Mouse (Mus musculus) brain, embryonic 14.5 days (tissue): Measurements from ENCODE around the gene Amz2. TPM values are rescaled to one million over a fixed set of nuclear protein-coding genes. Genes with fewer than 3 reads are reported as not detected.
"Not testable (repeated sequence)": the region's sequence is repeated elsewhere in the genome, so short reads cannot be mapped to it uniquely, and the experiment has no call there.

Source experiments
- DNase-seq: peaks from one replicate; pipeline ENCODE4 v3.0.0-alpha.2; 2011; ENCODE audit warnings: low read depth
- CTCF ChIP-seq: fragments of 200-500 bp; IDR thresholded peaks from 2 replicates; pipeline ENCODE4 v1.5.1; 2012; ENCODE audit warnings: inconsistent platforms, mild to moderate bottlenecking, moderate library complexity, borderline replicate concordance; ENCODE audit not compliant: insufficient read depth, insufficient read length; ENCODE audit errors: extremely low read depth
- POLR2A ChIP-seq: fragments of 200-500 bp; IDR thresholded peaks from 2 replicates; pipeline ENCODE4 v1.6.1; 2012; ENCODE audit warnings: mild to moderate bottlenecking, inconsistent platforms, borderline replicate concordance; ENCODE audit not compliant: poor library complexity, insufficient read depth, insufficient read length, severe bottlenecking; ENCODE audit errors: extremely low read depth
- polyA plus RNA-seq: library from polyadenylated mRNA; depleted of rRNA; stranded (reverse); fragments of >200 nt; gene quantifications from 2 replicates; pipeline ENCODE4 v1.2.3, GENCODE M21; 2012

Amz2 gene
- polyA plus RNA-seq, 1 experiment: 183 TPM

DNA sequence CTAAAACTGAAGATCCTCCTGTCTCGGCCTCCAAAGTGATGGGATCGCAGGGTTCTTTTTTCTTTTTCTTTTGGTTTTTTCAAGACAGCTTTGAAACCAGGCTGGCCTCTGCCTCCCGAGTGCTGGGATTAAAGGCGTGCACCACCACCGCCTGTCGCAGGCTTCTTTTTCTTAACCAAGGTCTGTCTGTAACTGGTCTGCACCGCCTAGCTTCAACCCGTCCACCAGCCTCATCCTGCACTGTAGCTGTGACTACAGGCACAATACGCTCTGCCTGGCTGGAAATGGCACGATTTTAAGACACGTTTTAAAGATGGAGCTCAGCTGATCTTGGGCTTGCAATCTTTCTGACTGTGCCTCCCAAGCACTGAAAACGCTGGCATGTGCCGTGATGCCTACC is 49.1 kb downstream of the Amz2 start:
- TF ChIP-seq POLR2A: no peak
- no peak for TF ChIP-seq CTCF
- DNase-seq: no peak

DNA sequence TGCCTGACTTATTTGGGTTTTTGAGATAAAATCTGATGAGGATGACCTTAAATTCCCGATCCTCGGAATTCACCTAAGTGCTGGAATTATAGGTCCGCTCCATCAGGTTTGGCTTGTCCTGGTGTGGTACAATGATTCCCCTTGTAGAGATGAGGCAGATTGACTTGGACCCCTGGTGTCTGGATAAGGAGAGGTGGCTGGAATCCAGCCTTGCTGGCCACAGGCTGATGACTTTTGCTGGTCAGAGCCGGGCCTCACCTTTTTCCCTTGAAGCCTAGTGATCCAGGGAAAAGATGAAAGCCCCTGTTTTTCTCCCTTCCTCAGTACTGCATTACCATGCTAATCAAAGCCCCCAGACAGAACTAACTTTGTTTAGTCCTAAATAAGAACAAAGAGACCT is 50.0 kb downstream of the Amz2 start:
- TF ChIP-seq CTCF (no peak), POLR2A (no peak)
- no peak for DNase-seq

DNA sequence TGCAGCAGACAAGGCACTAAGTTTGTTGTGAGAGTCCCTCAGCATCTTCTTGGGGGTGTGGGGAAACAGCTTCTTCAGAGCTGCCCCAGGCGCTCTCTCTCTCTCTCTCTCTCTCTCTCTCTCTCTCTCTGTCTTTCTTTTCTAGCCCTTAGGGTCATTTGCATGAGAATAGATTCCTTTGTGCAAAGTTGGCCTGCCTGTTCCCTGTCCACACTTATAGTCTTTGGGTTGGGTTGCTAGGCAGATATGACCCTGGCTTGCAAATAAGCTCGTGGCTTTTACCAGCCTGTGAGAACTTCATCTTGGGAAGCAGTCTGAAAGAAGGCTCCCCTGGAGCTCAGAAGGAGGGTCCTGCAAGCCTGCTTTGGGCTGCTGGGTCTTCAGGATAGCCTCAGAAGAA is 50.5 kb downstream of the Amz2 start:
- TF ChIP-seq CTCF (no peak), POLR2A (no peak)
- DNase-seq: peak; percentile 84

DNA sequence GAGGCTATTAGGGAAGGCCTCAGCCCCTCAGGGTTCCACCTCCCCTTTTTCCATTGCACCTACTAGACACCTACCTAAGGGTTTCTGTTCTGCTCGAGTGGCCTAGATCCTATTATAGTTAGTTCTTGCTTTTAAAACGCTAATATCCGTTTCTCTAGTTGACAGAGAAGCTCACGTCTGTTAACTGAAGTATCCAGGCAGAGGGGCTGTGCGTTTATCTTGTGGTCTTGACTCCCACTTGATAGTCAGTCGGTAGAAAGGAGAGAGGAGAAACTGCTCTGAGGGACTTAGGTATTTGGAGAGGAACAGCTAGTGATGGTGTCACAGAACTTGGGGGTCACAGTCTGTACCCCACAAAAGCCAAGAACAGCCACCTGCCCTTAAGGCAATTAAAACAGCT is 50.9 kb downstream of the Amz2 start:
- DNase-seq: no peak
- TF ChIP-seq CTCF (no peak), POLR2A (no peak)

DNA sequence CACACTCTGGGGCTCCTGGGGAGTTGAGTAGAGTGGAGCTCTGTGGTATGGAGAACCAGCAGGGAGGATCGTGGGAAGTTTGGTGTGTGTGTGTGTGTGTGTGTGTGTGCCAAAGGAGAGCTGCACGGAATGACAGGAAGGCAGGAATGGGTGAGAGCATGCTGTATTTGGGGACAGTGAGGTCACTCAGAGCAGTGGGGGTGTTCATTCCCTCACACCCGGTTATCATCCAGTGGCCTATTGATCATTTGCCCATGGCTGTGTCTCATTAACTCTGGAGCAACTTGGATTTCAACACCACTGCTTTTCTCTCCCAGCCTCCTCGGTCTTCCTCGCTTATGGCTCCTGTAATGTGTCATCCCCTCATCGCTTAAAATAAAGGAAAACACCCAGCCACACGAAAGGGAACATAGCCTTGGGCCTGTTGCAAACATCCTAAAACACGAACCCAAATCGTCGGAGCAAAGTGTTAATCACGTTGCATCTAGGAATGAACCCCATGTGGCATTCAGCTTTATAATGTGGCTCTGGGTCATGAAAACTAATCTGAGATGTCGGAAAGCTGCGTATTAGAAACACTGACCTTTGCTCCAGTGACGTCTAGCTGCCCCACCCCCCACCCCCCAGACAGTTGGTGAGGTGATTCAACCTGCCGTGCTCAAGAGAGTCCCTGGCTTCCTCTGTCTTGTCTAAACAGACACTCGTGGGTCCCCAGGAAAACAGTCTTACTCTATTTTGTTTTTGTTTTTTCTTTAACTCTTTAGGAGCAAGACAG is 52.0 kb downstream of the Amz2 start:
- DNase-seq: no peak
- TF ChIP-seq CTCF (no peak), POLR2A (no peak)

DNA sequence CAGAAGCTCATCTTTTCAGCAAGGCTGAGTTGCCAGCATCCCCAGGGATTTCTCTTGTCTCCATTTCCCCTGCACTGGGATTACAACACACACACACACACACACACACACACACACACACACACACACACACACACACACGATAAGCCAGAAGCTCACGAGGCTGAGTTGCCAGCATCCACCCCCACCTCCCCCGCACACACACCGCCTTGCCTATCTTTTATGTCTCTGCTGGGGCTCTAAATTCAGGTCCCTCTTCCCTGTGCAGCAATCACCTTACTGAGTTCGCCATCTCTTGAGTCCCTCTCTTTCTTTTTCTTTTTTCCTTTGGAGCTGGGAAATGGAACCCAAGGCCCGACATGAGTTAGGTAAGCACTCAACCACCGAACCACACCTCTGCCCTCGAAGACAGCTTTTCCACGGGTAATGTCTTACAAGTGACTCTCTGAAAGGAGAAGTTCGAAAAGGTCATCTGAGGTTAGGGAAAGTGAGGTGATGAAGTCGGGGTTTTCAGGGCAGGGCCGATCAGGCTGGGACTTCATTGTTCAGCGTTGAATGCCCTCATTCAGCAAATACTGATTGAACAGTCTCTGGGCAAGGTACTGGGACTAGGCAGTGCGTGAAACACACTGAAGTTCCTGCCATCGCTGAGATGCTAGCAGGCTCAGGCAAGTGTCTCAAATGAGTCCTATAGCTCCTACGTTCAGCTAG is 54.0 kb downstream of the Amz2 start:
- DNase-seq: no peak
- TF ChIP-seq CTCF (no peak), POLR2A (no peak)

DNA sequence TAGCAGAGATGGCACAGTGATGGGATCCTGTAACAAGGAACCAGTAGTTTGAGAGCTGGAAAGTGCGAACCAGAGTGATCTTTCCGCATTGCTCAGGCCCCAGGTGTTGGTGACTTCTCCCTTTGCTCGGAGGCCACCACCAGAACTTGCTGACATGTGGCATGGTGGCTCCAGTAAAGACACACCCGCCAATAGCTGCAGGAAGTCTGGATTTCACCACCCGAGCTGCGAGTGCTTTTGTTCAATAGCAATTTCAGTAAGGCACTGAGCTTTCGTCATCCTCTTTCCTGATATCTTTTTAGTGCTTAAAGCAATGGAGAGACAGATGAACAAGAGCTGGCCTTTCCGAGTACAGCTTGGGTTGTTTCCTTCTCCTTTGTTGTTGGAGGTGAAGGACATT is 54.7 kb downstream of the Amz2 start:
- TF ChIP-seq CTCF (no peak), POLR2A (no peak)
- no peak for DNase-seq

DNA sequence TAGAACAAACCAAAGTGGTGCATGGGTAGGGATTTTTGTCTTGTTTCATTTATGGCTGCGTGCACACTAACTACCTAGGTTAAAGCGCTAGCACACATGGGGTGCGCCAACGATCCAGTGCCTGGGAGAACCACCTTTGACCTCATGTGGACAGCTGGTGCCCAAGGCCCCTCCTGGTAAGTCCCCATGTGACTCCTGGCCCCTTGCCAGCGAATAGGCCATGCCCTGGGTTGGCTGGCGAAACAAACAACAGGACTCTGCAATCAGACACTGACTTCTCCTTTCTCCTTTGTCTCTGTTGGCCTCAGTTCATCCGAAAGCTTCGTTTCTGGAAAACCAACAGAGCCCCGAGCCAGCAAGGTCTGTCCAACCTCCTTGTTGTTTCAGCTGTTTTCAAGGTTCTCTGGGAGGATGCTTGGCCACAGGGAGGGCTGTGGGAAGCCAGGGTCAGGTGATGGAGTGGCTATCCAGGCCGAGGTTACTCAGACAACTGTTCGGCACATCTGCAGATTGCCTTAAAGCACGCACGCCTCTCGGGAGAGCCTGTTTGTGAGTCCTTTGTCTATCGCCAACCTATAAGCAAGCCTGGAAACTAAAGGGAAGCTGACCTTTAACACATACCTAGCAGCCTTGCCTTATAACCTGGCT is 59.8 kb downstream of the Amz2 start:
- no peak for TF ChIP-seq POLR2A
- no peak for TF ChIP-seq CTCF
- no peak for DNase-seq

DNA sequence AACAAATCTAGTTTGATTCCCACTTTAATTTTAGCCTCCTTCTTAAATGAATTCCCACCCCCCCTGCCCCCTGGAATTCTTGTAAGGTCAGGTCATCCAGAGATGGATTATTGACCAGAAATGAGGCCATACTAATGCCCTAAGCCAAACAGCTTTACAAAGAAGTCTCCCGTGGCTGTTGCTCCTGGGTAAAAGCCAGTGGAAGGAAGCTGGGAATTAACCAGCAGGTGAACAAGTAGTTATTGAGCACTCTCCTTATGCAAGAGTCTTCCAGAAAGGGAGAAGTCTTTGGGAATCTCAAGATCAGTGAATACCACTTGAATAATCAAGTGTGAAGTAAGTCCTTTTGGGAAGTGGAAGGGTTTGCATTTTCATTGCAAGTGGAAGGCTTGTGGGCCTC is 61.4 kb downstream of the Amz2 start:
- no peak for TF ChIP-seq POLR2A
- no peak for TF ChIP-seq CTCF
- DNase-seq: no peak

DNA sequence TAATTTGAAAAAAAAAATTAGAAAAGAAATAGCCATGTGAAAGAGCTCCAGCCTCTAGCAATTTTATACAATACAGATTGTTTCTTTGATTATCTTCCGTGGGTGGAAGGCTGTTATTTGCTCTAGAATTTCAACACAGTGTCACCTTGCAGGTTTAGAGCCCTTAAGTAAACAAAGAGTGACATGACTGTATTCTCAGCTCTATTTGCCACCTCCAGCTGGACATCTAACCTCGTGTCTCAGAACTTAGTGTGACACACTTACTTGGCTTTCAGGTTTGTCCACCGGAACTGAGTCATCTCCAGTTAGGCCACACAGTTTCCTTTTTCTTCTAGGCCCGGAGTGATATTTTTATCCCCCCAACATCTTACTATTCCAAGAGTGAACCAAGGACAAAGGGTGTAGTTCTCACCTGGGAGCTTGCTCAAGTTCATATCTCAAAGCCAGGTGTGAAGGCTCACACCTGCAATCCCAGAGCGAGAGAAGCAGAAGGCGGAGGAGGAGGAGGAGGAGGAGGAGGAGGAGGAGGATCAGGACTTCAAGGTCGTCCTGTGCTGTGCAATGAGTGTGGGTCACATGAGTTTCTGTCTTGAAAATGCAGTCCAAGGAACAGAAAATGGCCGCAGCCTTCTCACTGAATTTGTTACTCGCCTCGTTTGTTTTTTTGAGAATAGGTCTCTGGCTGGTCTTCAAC is 62.4 kb downstream of the Amz2 start:
- TF ChIP-seq CTCF (no peak), POLR2A (no peak)
- no peak for DNase-seq

DNA sequence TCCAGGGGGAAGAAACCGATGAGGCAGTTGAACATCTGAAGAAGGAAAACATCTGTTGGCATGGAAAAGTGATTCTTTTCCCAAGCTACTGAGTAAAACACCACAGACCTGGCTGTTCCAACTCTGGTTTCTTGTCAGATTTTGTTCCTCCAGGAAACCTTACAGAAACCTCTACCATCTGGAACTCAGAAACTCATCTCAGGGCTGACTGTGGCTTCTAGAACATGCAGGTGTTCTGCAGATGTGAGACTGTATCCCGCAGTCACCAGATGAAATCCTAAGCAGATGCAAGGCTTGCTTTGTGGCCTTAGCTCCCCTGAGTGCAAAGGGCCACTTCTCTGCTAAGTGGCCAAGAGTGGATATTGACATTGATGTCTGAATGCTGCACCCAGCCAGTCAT is 64.0 kb downstream of the Amz2 start:
- TF ChIP-seq POLR2A: no peak
- TF ChIP-seq CTCF: no peak
- no peak for DNase-seq

DNA sequence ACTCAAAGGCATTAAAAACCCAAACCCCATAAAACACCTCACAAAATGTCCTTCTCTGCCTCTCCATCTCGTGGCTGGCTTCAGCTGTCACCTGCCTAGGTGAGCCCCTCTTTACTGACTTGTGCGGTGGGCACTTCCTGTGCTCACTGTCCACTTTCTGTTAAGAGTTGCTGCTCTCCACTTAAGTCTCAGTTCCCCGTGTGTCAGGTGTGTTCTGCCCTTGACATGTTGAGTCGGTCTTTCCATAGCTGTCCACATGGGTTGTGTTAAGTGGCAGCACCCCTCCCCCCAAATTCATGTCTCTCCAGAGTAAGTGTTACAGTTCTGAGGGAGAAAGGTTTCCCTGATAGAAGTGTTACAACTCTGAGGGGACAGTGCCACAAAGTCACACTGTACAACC is 66.1 kb downstream of the Amz2 start:
- TF ChIP-seq POLR2A: no peak
- TF ChIP-seq CTCF: no peak
- DNase-seq: no peak

DNA sequence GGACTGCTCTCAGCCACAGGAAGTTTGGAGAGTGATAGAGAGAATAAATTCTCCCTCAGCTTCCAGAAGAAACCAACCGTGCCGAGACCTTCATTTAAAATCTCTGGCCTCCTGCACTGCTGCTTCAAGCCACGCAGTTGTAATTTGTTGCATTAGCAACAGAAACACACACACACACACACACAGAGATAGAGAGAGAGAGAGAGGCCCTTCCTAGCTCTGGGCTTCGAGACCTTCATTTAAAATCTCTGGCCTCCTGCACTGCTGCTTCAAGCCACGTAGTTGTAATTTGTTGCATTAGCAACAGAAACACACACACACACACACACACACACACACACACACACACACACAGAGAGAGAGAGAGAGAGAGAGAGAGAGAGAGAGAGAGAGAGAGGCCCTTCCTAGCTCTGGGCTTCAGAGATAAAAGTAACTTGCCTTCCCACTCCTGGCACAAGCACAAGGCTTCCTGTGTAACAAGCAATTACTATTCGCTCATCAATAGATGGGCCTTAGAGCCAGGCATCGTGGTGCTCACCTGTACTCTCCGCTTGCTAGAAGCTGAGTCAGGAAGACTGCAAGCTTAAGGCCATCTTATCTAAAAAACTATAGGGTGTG is 67.2 kb downstream of the Amz2 start:
- not testable (repeated sequence) for DNase-seq
